Comparison of ENCODE assay signal across 8 mouse cellular contexts in genomic region chr5:130257303-130257702, GRCm38 (mm10). TPM values are rescaled to one million over a fixed set of nuclear protein-coding genes. Genes with fewer than 3 reads are reported as not detected.
DNase-seq lines count a peak whose midpoint lies in the region; ATAC-seq lines count a peak whose summit lies in the region.

No protein-coding gene starts in this region.

- H3K9ac ChIP-seq in kidney, embryonic 15.5 days: peak overlapping the region; percentile 62
- peak overlapping the region; percentile 79 for H3K9ac ChIP-seq in hindbrain, embryonic 12.5 days
- peak overlapping the region; percentile 70 for H3K9ac ChIP-seq in midbrain, embryonic 14.5 days (replicated peaks; ENCODE audit: low read length)

- no peaks in the 10 kb centered on the region for H3K27me3 ChIP-seq in kidney, embryonic 15.5 days
- H3K27me3 ChIP-seq in hindbrain, embryonic 12.5 days: no peaks in the 10 kb centered on the region
- no peaks in the 10 kb centered on the region for H3K27me3 ChIP-seq in midbrain, embryonic 14.5 days (ENCODE audit: control insufficient read depth, insufficient read depth, low read length)

- H3K36me3 ChIP-seq in kidney, embryonic 15.5 days: peaks cover 26% of the 10 kb centered on the region
- peaks cover 8% of the 10 kb centered on the region; the same call in 1 of the 2 replicates for H3K36me3 ChIP-seq in hindbrain, embryonic 12.5 days
- peaks cover 13% of the 10 kb centered on the region for H3K36me3 ChIP-seq in midbrain, embryonic 14.5 days (ENCODE audit: control insufficient read depth, insufficient read depth, low read length)

- DNase-seq in kidney, adult 9 months: no peak
- DNase-seq in midbrain, embryonic 14.5 days: no peak
- no peak for DNase-seq in retina, postnatal 1 day
- no peak for DNase-seq in urinary bladder, postnatal 10 days (ENCODE audit: low spot score)

- peak overlapping the region; percentile 62 for H3K4me3 ChIP-seq in kidney, embryonic 15.5 days (replicated peaks)
- H3K4me3 ChIP-seq in brown adipose tissue, adult 24 weeks (ENCODE audit: insufficient read depth, low read depth, low read length): peak overlapping the region; percentile 93
- peak overlapping the region; percentile 67 for H3K4me3 ChIP-seq in hindbrain, embryonic 12.5 days
- H3K4me3 ChIP-seq in midbrain, embryonic 14.5 days (replicated peaks; ENCODE audit: low read depth, low read length): peak overlapping the region; percentile 64

- H3K4me2 ChIP-seq in kidney, embryonic 15.5 days: peak overlapping the region; percentile 69
- H3K4me2 ChIP-seq in hindbrain, embryonic 12.5 days (replicated peaks): peak overlapping the region; percentile 66
- peak overlapping the region; percentile 85 for H3K4me2 ChIP-seq in midbrain, embryonic 14.5 days (ENCODE audit: low read length)

- peak overlapping the region; percentile 88 for H3K27ac ChIP-seq in kidney, embryonic 15.5 days
- no peak overlapping the region for H3K27ac ChIP-seq in brown adipose tissue, adult 24 weeks (replicated peaks; ENCODE audit: low read depth, low read length)
- peak overlapping the region; percentile 80 for H3K27ac ChIP-seq in hindbrain, embryonic 12.5 days
- H3K27ac ChIP-seq in midbrain, embryonic 14.5 days (replicated peaks; ENCODE audit: low read depth, low read length): peak overlapping the region; percentile 68; the same call in 1 of the 2 replicates

- peaks cover 25% of the 10 kb centered on the region for H3K4me1 ChIP-seq in kidney, embryonic 15.5 days
- H3K4me1 ChIP-seq in brown adipose tissue, adult 24 weeks (ENCODE audit: control insufficient read depth, insufficient read depth, insufficient read length, low read length): 0 out of 2 replicates have a peak, but pooled peaks cover 4% of the 10 kb centered on the region
- peaks cover 25% of the 10 kb centered on the region; the same call in 1 of the 2 replicates for H3K4me1 ChIP-seq in hindbrain, embryonic 12.5 days
- peaks cover 13% of the 10 kb centered on the region; the same call in 1 of the 2 replicates for H3K4me1 ChIP-seq in midbrain, embryonic 14.5 days (ENCODE audit: control insufficient read depth, insufficient read depth, low read length)

- 10% methylated on average over 8 of the region's 8 CpGs for WGBS in kidney, embryonic 15.5 days
- 11% methylated on average over 8 of the region's 8 CpGs for WGBS in hindbrain, embryonic 12.5 days
- WGBS in midbrain, embryonic 14.5 days: 12% methylated on average over 8 of the region's 8 CpGs

- no peak for ATAC-seq in kidney, embryonic 15.5 days (replicated peaks; ENCODE audit: low FRiP score)
- no peak for ATAC-seq in hindbrain, embryonic 12.5 days (ENCODE audit: low FRiP score)
- peak; percentile 26; the same call in 1 of the 2 replicates for ATAC-seq in midbrain, embryonic 14.5 days (ENCODE audit: low FRiP score, low TSS enrichment)
- no peak for ATAC-seq in megakaryocyte-erythroid progenitor cell, adult 5-6 weeks (replicated peaks; ENCODE audit: low FRiP score, low TSS enrichment, poor library complexity, severe bottlenecking)

- H3K9me3 ChIP-seq in kidney, embryonic 15.5 days (replicated peaks): no peaks in the 10 kb centered on the region
- H3K9me3 ChIP-seq in hindbrain, embryonic 12.5 days (replicated peaks): no peaks in the 10 kb centered on the region
- no peaks in the 10 kb centered on the region for H3K9me3 ChIP-seq in midbrain, embryonic 14.5 days (ENCODE audit: control insufficient read depth, low read length)

RNA-seq across cellular contexts. Expression of gene Tyw1, which starts 1.9 kb away (rescaled TPM):
- polyA plus RNA-seq in kidney, embryonic 15.5 days (2015; fragmentation: Nextera tagmentation; extraction: Ambion mirVana): 28.0 TPM in 2 replicates
- polyA plus RNA-seq in brown adipose tissue, adult 24 weeks (2012; ENCODE audit: insufficient read depth, insufficient read length, missing spikeins): 6.4 and 6.5 TPM in 2 replicates
- polyA plus RNA-seq in hindbrain, embryonic 12.5 days (2016; fragmentation: Nextera tagmentation; extraction: Ambion mirVana): 26.9 and 27.1 TPM in 2 replicates
- 18.5 and 26.4 TPM in 2 replicates for polyA plus RNA-seq in midbrain, embryonic 14.5 days (2014; fragmentation: Nextera tagmentation; extraction: Ambion mirVana)
- total RNA-seq in megakaryocyte-erythroid progenitor cell, adult 5-6 weeks (2014; fragmentation: Nextera tagmentation): 23.2 and 28.4 TPM in 2 replicates
- 49.8 and 50.9 TPM in 2 replicates for total RNA-seq in megakaryocyte-erythroid progenitor cell, adult 5-6 weeks (2017)

RNA-seq across cellular contexts. Expression of gene Sbds, which starts 2.0 kb away (rescaled TPM):
- polyA plus RNA-seq in kidney, embryonic 15.5 days (2015; fragmentation: Nextera tagmentation; extraction: Ambion mirVana): 73.4 and 75.3 TPM in 2 replicates
- 74.0 and 81.0 TPM in 2 replicates for polyA plus RNA-seq in brown adipose tissue, adult 24 weeks (2012; ENCODE audit: insufficient read depth, insufficient read length, missing spikeins)
- 69.5 and 72.6 TPM in 2 replicates for polyA plus RNA-seq in hindbrain, embryonic 12.5 days (2016; fragmentation: Nextera tagmentation; extraction: Ambion mirVana)
- polyA plus RNA-seq in midbrain, embryonic 14.5 days (2014; fragmentation: Nextera tagmentation; extraction: Ambion mirVana): 44.1 and 56.8 TPM in 2 replicates
- 65.5 and 66.6 TPM in 2 replicates for total RNA-seq in megakaryocyte-erythroid progenitor cell, adult 5-6 weeks (2014; fragmentation: Nextera tagmentation)
- total RNA-seq in megakaryocyte-erythroid progenitor cell, adult 5-6 weeks (2017): 75.7 and 125 TPM in 2 replicates

RNA-seq across cellular contexts. Expression of gene Tmem248, which starts 40.4 kb away (rescaled TPM):
- polyA plus RNA-seq in kidney, embryonic 15.5 days (2015; fragmentation: Nextera tagmentation; extraction: Ambion mirVana): 33.6 and 34.6 TPM in 2 replicates
- 19.1 and 22.1 TPM in 2 replicates for polyA plus RNA-seq in brown adipose tissue, adult 24 weeks (2012; ENCODE audit: insufficient read depth, insufficient read length, missing spikeins)
- polyA plus RNA-seq in hindbrain, embryonic 12.5 days (2016; fragmentation: Nextera tagmentation; extraction: Ambion mirVana): 31.0 and 31.1 TPM in 2 replicates
- 29.5 and 33.2 TPM in 2 replicates for polyA plus RNA-seq in midbrain, embryonic 14.5 days (2014; fragmentation: Nextera tagmentation; extraction: Ambion mirVana)
- total RNA-seq in megakaryocyte-erythroid progenitor cell, adult 5-6 weeks (2014; fragmentation: Nextera tagmentation): 42.5 and 48.7 TPM in 2 replicates
- 35.8 and 42.8 TPM in 2 replicates for total RNA-seq in megakaryocyte-erythroid progenitor cell, adult 5-6 weeks (2017)
